ENCODE assay signal across 25 mouse cellular contexts in the genomic region with DNA sequence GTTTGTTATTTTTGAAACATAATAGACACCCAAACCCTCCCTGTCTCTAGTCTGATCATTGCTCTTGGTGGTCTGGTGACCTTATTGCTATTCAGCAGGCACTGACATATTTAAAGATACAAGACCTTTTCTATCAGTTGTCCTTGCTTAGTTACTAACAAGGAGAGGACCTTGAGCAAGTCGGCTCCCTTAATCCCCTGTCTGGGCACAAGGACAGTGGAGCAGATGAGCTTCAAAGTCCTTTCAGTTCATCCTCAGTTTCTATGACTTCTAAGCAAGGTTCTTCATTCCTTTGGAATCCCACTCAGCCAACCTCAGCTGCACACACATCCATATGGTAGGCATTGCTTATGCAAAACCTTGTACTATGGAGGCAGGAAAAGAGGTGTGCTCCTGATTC.
"Had no signal": no experiment of that assay in that cellular context is flagged by ENCODE, and none has a peak within 500 bp of the region (broad histone marks: within the 10 kb centered on the region; RNA-seq: fewer than 3 reads in every experiment).

No protein-coding gene starts in this region.

- H3K27me3 ChIP-seq: embryonic facial prominence, embryonic 12.5 days; embryonic facial prominence, embryonic 13.5 days; embryonic facial prominence, embryonic 15.5 days; forebrain, embryonic 12.5 days; forebrain, embryonic 13.5 days; forebrain, embryonic 15.5 days had no signal

- DNase-seq: cerebellum, postnatal 10 days; cerebellum, postnatal 14 days; cerebellum, postnatal 25 days; cerebellum, postnatal 36 days; embryo, embryonic 11 days; forebrain, postnatal 0 days; gastrocnemius, adult 2 months; gastrocnemius, postnatal 10 days; gastrocnemius, postnatal 14 days; gastrocnemius, postnatal 25 days; gastrocnemius, postnatal 36 days; heart, adult 11 months; heart, adult 18-20 months; heart, adult 2 months had no signal

- H3K4me1 ChIP-seq: embryonic facial prominence, embryonic 10.5 days; embryonic facial prominence, embryonic 12.5 days; embryonic facial prominence, embryonic 13.5 days; embryonic facial prominence, embryonic 15.5 days; forebrain, embryonic 10.5 days; forebrain, embryonic 12.5 days; forebrain, embryonic 13.5 days; forebrain, embryonic 15.5 days; heart, embryonic 10.5 days had no signal

- H3K4me3 ChIP-seq: embryonic facial prominence, embryonic 10.5 days; embryonic facial prominence, embryonic 12.5 days; embryonic facial prominence, embryonic 13.5 days; embryonic facial prominence, embryonic 15.5 days; erythroblast, embryonic 14.5 days; forebrain, embryonic 10.5 days; forebrain, embryonic 12.5 days; forebrain, embryonic 13.5 days; forebrain, embryonic 15.5 days; gastrocnemius, adult 2 months; heart, adult 2 months; heart, embryonic 10.5 days had no signal

- H3K36me3 ChIP-seq: embryonic facial prominence, embryonic 10.5 days; embryonic facial prominence, embryonic 12.5 days; embryonic facial prominence, embryonic 13.5 days; embryonic facial prominence, embryonic 15.5 days; heart, embryonic 10.5 days had no signal

- H3K9me3 ChIP-seq: embryonic facial prominence, embryonic 10.5 days; embryonic facial prominence, embryonic 12.5 days; embryonic facial prominence, embryonic 13.5 days; embryonic facial prominence, embryonic 15.5 days; forebrain, embryonic 10.5 days; forebrain, embryonic 12.5 days; forebrain, embryonic 13.5 days; forebrain, embryonic 15.5 days; heart, embryonic 10.5 days had no signal

- H3K27ac ChIP-seq: embryonic facial prominence, embryonic 10.5 days; embryonic facial prominence, embryonic 12.5 days; embryonic facial prominence, embryonic 13.5 days; embryonic facial prominence, embryonic 15.5 days; forebrain, embryonic 10.5 days; forebrain, embryonic 12.5 days; forebrain, embryonic 13.5 days; forebrain, embryonic 15.5 days; gastrocnemius, adult 2 months; heart, adult 2 months; heart, embryonic 10.5 days had no signal

- H3K9ac ChIP-seq: embryonic facial prominence, embryonic 12.5 days; embryonic facial prominence, embryonic 13.5 days; embryonic facial prominence, embryonic 15.5 days; forebrain, embryonic 12.5 days; forebrain, embryonic 13.5 days; forebrain, embryonic 15.5 days; forebrain, postnatal 0 days had no signal

- H3K4me2 ChIP-seq: embryonic facial prominence, embryonic 12.5 days; embryonic facial prominence, embryonic 13.5 days; embryonic facial prominence, embryonic 15.5 days; forebrain, embryonic 12.5 days; forebrain, embryonic 13.5 days; forebrain, embryonic 15.5 days; heart, embryonic 11.5 days had no signal
